Mouse (Mus musculus) telencephalon, adult 2 months (tissue): ENCODE measurements around the gene Tpt1.
A peak's percentile ranks its signal among the peaks of the same experiment; 100 is the strongest.

Experiments used
- DNase-seq: peaks from one replicate; pipeline ENCODE4 v3.0.0-alpha.2; 2011; ENCODE audit warnings: low read depth, low spot score

Gene Tpt1

DNA sequence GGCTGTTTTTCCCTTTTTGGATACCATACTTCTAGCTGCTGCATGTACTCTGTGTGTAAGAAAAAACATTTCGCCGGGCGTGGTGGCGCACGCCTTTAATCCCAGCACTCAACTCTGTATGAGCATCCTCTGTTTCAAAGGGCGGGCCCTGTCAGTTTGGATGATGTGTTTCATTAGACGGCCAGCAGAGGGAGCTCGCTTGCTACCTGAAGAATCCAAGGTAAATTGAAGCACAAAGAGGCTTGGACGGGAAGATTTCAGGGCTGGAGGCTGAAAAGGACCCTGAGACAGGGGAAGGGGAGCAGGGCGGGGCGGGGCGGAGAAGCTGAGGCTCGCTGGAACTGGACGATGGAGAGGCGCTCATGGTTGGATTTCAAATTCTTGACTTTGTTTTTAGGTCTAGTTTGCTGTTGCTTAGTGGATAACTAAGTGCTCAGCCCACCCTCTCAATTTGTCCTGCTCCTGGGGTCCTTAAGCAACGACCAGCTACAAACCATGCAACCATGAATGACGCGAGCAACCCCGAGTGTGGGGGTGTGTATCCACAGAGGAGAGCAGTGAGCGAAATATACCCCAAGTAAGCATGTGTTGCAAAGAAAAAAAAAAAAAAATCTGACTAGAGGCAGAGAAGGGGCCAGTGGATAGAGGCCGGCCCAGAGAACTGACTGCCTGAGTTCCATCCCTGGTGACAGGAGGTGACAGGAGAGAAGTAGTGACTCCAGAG is 31.6 kb downstream of the Tpt1 start:
- peak; percentile 69 for DNase-seq

DNA sequence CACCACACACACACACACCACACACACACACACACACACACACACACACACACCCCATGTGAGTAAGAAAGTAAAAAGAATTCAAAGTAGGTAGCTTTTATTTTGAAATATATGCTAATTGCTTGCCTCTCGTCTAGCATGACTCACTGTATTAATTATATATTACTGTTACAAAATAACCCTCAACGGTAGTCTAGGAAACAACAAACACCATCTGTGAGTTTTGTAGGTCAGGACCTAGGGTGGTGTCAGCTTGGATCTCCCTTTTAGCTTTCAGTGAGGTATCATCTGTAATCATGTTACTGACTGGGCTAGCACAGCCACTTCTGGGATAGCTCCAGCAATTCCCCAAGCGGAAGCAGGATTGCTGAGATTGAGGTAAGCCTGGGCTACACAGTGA is 32.4 kb downstream of the Tpt1 start:
- DNase-seq, result no peak

DNA sequence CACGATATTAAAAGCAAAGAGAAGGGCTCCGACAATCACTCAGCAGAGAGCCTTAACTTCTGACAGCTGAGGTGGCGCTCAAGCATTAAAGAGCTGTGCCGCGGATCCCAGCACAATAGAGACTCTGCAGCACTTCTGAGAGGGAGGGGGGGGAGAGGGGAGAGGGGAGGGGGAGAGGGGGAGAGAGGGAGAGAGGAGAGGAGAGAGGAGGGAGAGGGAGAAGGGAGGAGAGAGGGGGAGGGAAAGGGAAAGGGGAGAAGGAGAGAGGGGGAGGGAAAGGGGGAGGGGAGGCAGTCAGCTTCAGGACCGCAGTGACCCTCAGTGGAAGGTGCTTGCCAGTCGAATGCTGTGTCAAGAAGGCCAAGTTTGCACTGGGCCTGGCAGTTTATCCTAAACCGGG is 34.1 kb downstream of the Tpt1 start:
- DNase-seq, result no peak

DNA sequence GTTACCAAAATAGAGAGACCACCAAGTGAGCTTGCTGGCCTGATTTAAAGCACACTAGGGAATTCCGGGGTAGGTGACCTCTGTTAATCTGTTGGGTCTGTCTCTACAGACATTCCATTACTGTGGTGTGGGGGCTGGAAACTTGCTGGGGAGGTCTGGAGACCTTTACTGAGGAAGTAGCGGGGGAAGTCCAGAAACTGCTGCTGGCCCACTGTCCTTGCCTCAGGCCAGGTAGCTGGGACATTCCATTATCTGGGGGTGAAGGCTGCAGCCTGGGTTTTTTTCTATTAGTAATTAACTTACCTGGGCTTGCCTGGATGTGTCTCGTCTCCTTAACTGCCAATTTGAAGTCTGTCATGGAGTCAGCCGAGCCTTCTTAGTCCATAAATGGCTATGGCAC is 37.0 kb downstream of the Tpt1 start:
- no peak for DNase-seq

DNA sequence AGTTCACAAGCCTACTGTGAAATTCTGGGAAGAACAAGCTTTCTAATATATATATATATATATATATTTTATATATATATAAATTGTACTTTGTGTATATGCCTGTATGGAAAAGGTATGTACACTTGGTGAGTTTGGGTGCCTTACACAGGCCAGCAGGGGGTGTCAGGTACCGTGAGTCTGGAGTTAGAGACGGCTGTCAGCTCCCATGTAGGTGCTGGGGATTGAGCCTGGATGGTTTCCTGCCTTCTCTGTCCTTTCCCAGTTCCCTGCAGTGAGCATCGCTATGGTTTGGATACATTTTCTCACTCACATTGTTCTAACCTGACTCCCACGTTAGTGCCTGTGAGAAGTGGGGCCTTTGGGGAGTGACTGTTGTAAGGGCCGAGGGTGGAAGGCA is 38.4 kb downstream of the Tpt1 start:
- DNase-seq, result no peak

DNA sequence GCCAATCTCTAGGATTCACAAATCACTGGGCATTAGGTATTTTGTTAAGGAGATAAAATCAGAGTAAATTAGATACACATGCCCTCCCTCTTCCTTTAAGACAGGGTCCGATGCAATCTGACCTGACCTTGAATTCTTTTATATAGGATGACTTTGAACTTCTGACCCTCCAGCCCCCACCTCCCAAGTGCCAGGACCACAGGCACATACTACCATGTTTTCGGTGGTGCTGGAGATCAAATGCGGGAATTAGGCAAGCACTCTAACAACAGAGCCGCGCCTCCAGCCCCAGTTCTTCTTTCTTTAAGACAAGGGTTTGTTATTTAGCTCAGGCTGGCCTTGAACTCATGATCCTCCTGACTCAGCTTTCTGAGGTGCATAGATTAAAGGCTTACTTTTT is 39.0 kb downstream of the Tpt1 start:
- DNase-seq, result no peak

DNA sequence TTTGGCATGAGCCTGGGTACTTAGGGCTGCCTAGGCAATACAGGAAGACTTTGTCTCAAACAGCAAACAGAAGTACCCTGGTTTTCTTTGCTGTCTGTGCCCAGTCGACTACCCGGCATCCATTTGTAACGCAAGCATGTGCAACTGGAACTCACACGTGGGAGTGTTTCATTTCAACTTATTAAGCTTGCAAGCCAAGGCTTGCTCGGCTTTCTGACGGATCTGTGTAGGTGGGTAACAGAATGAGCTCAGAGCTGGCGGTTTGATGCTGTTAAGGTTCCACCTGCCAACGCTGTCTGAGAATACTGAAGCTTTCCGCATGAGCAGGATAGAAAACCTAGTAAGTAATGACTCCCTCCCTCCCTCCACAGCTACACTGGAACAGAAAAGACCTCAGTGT is 47.2 kb downstream of the Tpt1 start:
- DNase-seq, result peak; percentile 98
